Mouse (Mus musculus) liver, adult 2 months (tissue): ENCODE measurements at regions not wholly inside any gene's neighbourhood (a gene's known extent, or its start where the extent isn't known, plus 50 kb on each side); places are given as distances from the start of the nearest gene placed in this dataset.

Experiments
- DNase-seq: peaks from one replicate; pipeline ENCODE4 v3.0.0-alpha.2; 2011; ENCODE audit warnings: low read depth, low spot score; ENCODE audit errors: extremely low read depth
- H3K27ac ChIP-seq: fragments of 200-500 bp; replicated peaks from 2 replicates; pipeline ENCODE4 v1.5.1; 2012; ENCODE audit warnings: low read depth, mild to moderate bottlenecking, control low read depth, inconsistent platforms, low read length; ENCODE audit not compliant: insufficient read depth
- H3K27me3 ChIP-seq: fragments of 200-500 bp; 2 replicates; pipeline ENCODE4 v1.6.1; 2012; ENCODE audit warnings: mild to moderate bottlenecking, moderate library complexity, low read length, inconsistent platforms; ENCODE audit not compliant: control insufficient read depth, insufficient read depth
- H3K36me3 ChIP-seq: fragments of 200-500 bp; 2 replicates; pipeline ENCODE4 v1.6.1; 2012; ENCODE audit warnings: low read length, inconsistent platforms; ENCODE audit not compliant: control insufficient read depth, insufficient read depth
- H3K4me1 ChIP-seq: fragments of 200-500 bp; 2 replicates; pipeline ENCODE4 v1.6.1; 2011; ENCODE audit warnings: low read length; ENCODE audit not compliant: control insufficient read depth, insufficient read depth
- H3K4me3 ChIP-seq: fragments of 200-500 bp; 2 replicates; pipeline ENCODE4 v1.5.1; 2011; ENCODE audit warnings: low read depth, mild to moderate bottlenecking, control low read depth, low read length, moderate library complexity; ENCODE audit not compliant: insufficient read depth
- H3K79me2 ChIP-seq: fragments of 200-500 bp; 2 replicates; pipeline ENCODE4 v1.6.1; 2012; ENCODE audit warnings: inconsistent platforms, mild to moderate bottlenecking, low read length, moderate library complexity; ENCODE audit not compliant: control insufficient read depth, insufficient read depth
- H3K9ac ChIP-seq: fragments of 200-500 bp; 2 replicates; pipeline ENCODE4 v1.6.1; 2012; ENCODE audit warnings: low read depth, mild to moderate bottlenecking, control low read depth, inconsistent platforms, low read length
- CTCF ChIP-seq: fragments of 200-500 bp; IDR thresholded peaks from 2 replicates; pipeline ENCODE4 v1.5.1; 2011; ENCODE audit warnings: low read depth, low read length, control low read depth
- POLR2A ChIP-seq: fragments of 200-500 bp; IDR thresholded peaks from 2 replicates; pipeline ENCODE4 v1.6.1; 2011; ENCODE audit warnings: low read length, control low read depth; ENCODE audit not compliant: insufficient read depth; ENCODE audit errors: extremely low read depth
- WGBS: fragments of 180-500 bp; shearing (Covaris S2); methylation state at CpG from one replicate; pipeline ENCODE4 v1.1.7; 2018; 5-methylcytosine and 5-hydroxymethylcytosine counted together

DNA sequence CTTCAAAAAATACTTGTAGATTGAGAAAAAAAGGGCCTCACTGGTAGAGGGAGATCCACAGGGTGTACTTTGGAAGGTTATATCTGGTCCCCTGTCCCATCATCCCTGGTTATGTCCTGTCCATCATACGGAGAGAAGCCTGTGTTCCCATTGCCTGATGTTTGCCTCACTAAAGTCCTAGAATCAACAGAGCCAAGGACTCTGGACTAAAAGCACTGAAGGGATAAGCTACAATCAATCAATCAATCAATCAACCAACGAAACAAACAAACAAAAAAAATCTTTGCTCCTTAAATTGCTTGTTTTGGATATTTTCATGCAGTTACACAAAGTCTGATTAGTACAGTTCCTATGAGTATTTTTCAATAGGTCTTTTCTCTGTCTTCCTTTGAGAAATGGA, 185.1 kb upstream of the Smarca2 start:
- no peak overlapping the region for H3K9ac ChIP-seq
- H3K4me3 ChIP-seq, result no peak overlapping the region
- no peaks in the 10 kb centered on the region for H3K36me3 ChIP-seq
- no peak overlapping the region for H3K27ac ChIP-seq
- no peaks in the 10 kb centered on the region for H3K27me3 ChIP-seq
- DNase-seq, result peak; percentile 91
- 21% methylated on average over 2 of the region's 2 CpGs for WGBS
- TF ChIP-seq POLR2A (no peak), CTCF (no peak)
- H3K4me1 ChIP-seq, result peaks cover 14% of the 10 kb centered on the region
- H3K79me2 ChIP-seq, result no peaks in the 10 kb centered on the region

- no peak for TF ChIP-seq CTCF
- TF ChIP-seq POLR2A, result no peak
- Histone ChIP-seq H3K4me3 (no peak overlapping the region), H3K79me2 (no peaks in the 10 kb centered on the region), H3K4me1 (no peaks in the 10 kb centered on the region), H3K27ac (no peak overlapping the region), H3K27me3 (no peaks in the 10 kb centered on the region), H3K9ac (no peak overlapping the region), H3K36me3 (no peaks in the 10 kb centered on the region)
- WGBS, result 34% methylated on average over 2 of the region's 2 CpGs
- peak; percentile 7 for DNase-seq
Observed at GRCm38 (mm10) chr19:26439163-26439562, 165.7 kb upstream of the Smarca2 start.

DNA sequence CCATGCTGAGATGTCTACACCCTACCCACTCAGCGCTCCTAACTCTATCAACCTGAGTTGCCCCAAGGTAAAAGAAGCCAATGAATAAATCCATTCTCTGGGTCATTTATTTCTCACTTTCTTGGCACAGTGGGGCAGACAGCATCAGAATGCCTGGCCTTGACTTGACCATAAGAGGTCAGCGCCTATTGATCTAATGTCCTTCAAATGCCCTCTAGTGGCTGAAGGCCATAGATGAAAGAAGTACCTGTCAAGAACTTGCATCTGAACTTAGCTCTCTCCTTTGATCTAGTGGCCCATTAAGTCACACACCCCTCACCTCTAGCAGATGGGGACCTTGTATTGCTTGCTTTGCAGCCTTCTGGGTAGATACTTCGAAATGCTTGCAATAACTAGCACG, 159.5 kb upstream of the Smarca2 start:
- TF ChIP-seq POLR2A, result no peak
- 0 out of 2 replicates have a peak, but pooled peaks have one; percentile 12 for TF ChIP-seq CTCF
- H3K9ac ChIP-seq, result no peak overlapping the region
- H3K4me1 ChIP-seq, result no peaks in the 10 kb centered on the region
- no peaks in the 10 kb centered on the region for H3K36me3 ChIP-seq
- peak; percentile 6 for DNase-seq
- WGBS, result 64% methylated on average over 4 of the region's 4 CpGs
- no peak overlapping the region for H3K27ac ChIP-seq
- H3K79me2 ChIP-seq, result no peaks in the 10 kb centered on the region
- no peaks in the 10 kb centered on the region for H3K27me3 ChIP-seq
- no peak overlapping the region for H3K4me3 ChIP-seq

GRCm38 (mm10) chr19:26447427-26448023, 157.3 kb upstream of the Smarca2 start:
- no peak overlapping the region for H3K4me3 ChIP-seq
- H3K27ac ChIP-seq, result no peak overlapping the region
- no peak overlapping the region for H3K9ac ChIP-seq
- H3K4me1 ChIP-seq, result no peaks in the 10 kb centered on the region
- H3K79me2 ChIP-seq, result no peaks in the 10 kb centered on the region
- no peaks in the 10 kb centered on the region for H3K36me3 ChIP-seq
- no peak for DNase-seq
- 86% methylated on average over 7 of the region's 7 CpGs for WGBS
- no peaks in the 10 kb centered on the region for H3K27me3 ChIP-seq
- no peak for TF ChIP-seq CTCF
- TF ChIP-seq POLR2A, result no peak

DNA sequence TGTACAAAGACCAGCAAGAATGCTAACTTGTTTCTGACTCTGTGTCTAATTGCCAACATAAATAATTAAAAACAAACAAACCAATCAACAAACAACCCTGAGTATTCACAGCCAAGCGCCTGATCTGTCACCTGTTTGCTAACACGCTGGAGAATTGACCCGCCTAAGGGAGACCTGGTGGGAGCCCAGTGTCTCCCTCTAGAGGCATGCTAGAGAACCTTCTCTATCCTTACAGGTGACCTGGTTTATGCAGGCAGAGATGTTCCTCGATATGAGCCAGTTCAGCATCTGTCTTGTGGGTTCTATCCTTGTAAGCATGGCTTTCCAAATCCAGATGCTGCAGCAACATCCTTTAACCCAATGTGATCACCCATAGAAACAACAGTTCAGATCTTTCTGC, 143.1 kb upstream of the Smarca2 start:
- H3K36me3 ChIP-seq, result no peaks in the 10 kb centered on the region
- peak; percentile 17 for DNase-seq
- no peaks in the 10 kb centered on the region for H3K4me1 ChIP-seq
- 46% methylated on average over 4 of the region's 4 CpGs for WGBS
- TF ChIP-seq CTCF (peak; percentile 38; the same call in 1 of the 2 replicates), POLR2A (no peak)
- no peak overlapping the region for H3K4me3 ChIP-seq
- H3K9ac ChIP-seq, result no peak overlapping the region
- H3K27me3 ChIP-seq, result no peaks in the 10 kb centered on the region
- H3K79me2 ChIP-seq, result no peaks in the 10 kb centered on the region
- no peak overlapping the region for H3K27ac ChIP-seq

GRCm38 (mm10) chr19:26465228-26465627, 139.6 kb upstream of the Smarca2 start:
- TF ChIP-seq CTCF (peak; percentile 31; the same call in 1 of the 2 replicates), POLR2A (no peak)
- no peak overlapping the region for H3K4me3 ChIP-seq
- H3K27ac ChIP-seq, result no peak overlapping the region
- no peaks in the 10 kb centered on the region; the same call in 1 of the 2 replicates for H3K27me3 ChIP-seq
- no peaks in the 10 kb centered on the region for H3K36me3 ChIP-seq
- WGBS, result 44% methylated on average over 2 of the region's 2 CpGs
- peak; percentile 20 for DNase-seq
- no peak overlapping the region for H3K9ac ChIP-seq
- no peaks in the 10 kb centered on the region for H3K79me2 ChIP-seq
- no peaks in the 10 kb centered on the region for H3K4me1 ChIP-seq
